Mouse (Mus musculus) mouse trophoblast stem cell (cell line): ENCODE data around the gene Gm11938.

Experiments used
- in situ Hi-C, 2 experiments: fragments of 300-500 bp; cut with MseI, MboI; formaldehyde crosslinking; loops; 2 replicates in 1 of 2; 3 replicates in 1 of 2; pipeline ENCODE4 v1.15.1; 2025

Gm11938 gene

GRCm38 (mm10) chr11:99574106-99574505 is 29.0 kb downstream of the Gm11938 start:
- in situ Hi-C loops, result loop anchor here in 1 of 2 experiments (10.0 kb wide), 1 partner anchor 109 kb away; no protein-coding TSS in a partner anchor

- in situ Hi-C loops, result loop anchor here in 1 of 2 experiments (10.0 kb wide), 1 partner anchor 108 kb away; no protein-coding TSS in a partner anchor
Measured at GRCm38 (mm10) chr11:99573164-99573563, 29.9 kb downstream of the Gm11938 start.

- in situ Hi-C loops, result no loop called here
Measured at GRCm38 (mm10) chr11:99566530-99566929, 36.6 kb downstream of the Gm11938 start, which contains the start of gene Krtap3-1. Krtap3-1 (minus strand) TSS chr11:99566630.

GRCm38 (mm10) chr11:99562580-99562979 is 40.5 kb downstream of the Gm11938 start:
- in situ Hi-C loops, result no loop called here

- in situ Hi-C loops, result no loop called here
Measured at GRCm38 (mm10) chr11:99559366-99559765, 43.7 kb downstream of the Gm11938 start, which contains the start of gene Gm11939. Gm11939 (minus strand) TSS chr11:99559466.

GRCm38 (mm10) chr11:99557976-99558745 is 44.9 kb downstream of the Gm11938 start:
- in situ Hi-C loops, result no loop called here

GRCm38 (mm10) chr11:99556753-99557152 is 46.4 kb downstream of the Gm11938 start, which contains the start of gene Krtap3-2:
Krtap3-2 (minus strand) TSS chr11:99556853.
- in situ Hi-C loops, result no loop called here

GRCm38 (mm10) chr11:99556195-99556594 is 46.9 kb downstream of the Gm11938 start:
- in situ Hi-C loops, result no loop called here
